ENCODE assay signal across 20 mouse cellular contexts in the genomic region with DNA sequence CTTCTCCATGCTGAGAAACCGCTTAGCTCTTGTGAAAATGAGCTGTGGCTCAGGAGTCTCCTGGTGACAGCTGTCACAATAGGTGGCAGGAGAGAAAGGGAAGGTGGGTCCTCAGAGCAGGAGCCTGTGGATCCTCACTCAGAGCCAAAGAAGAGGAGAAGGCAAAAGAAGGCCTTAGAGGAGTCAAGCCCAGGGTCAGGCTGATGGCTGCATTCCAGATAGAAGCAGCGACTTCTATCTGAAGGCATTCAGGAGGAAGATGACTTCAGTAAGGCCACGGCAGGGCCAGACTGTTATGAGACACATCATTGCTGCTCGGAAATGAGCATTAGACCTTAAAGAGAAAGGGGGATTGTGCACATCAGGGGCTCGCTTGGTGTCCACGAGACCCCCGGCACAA. TPM values are rescaled to one million over a fixed set of nuclear protein-coding genes. Genes with fewer than 3 reads are reported as not detected.
DNase-seq lines count a peak whose midpoint lies in the region; ATAC-seq and TF ChIP-seq lines count a peak whose summit lies in the region.
"Had no signal": no experiment of that assay in that cellular context is flagged by ENCODE, and none has a peak within 500 bp of the region (broad histone marks: within the 10 kb centered on the region; RNA-seq: fewer than 3 reads in every experiment).

No protein-coding gene starts in this region.

- 73% methylated on average over 7 of the region's 7 CpGs for WGBS in hindbrain, postnatal 0 days
- WGBS in hindbrain, embryonic 10.5 days = 86% methylated on average over 7 of the region's 7 CpGs
- WGBS in cerebellum, adult 2 months = 54% methylated on average over 7 of the region's 7 CpGs

- H3K4me3 ChIP-seq in hindbrain, postnatal 0 days (ENCODE audit: low read length) = no peak overlapping the region
- H3K4me3 ChIP-seq in hindbrain, embryonic 10.5 days = no peak overlapping the region
- no peak overlapping the region for H3K4me3 ChIP-seq in cerebellum, adult 2 months (replicated peaks; ENCODE audit: insufficient read depth, low read depth, low read length)
- H3K4me3 ChIP-seq: embryonic facial prominence, embryonic 13.5 days; forebrain, embryonic 12.5 days; heart, embryonic 12.5 days; hindbrain, embryonic 12.5 days; intestine, embryonic 15.5 days had no signal

- intact Hi-C loops in left cerebral cortex, postnatal 4 days (cut with DNase I) = no loop called here
- intact Hi-C loops in left cerebral cortex, postnatal 10 days (cut with DNase I) = no loop called here

- ATAC-seq in hindbrain, postnatal 0 days = no peak
- ATAC-seq in Patski = peak; percentile 35
- ATAC-seq: forebrain, postnatal 0 days; hindbrain, embryonic 16.5 days; intestine, embryonic 15.5 days had no signal

- no peak overlapping the region for H3K4me2 ChIP-seq in hindbrain, postnatal 0 days (ENCODE audit: low read depth, low read length)
- H3K4me2 ChIP-seq: embryonic facial prominence, embryonic 13.5 days; forebrain, embryonic 12.5 days; heart, embryonic 12.5 days; hindbrain, embryonic 12.5 days; intestine, embryonic 15.5 days had no signal

- CTCF ChIA-PET in Patski (lab: Charles Lee) = no interaction called here

- no peak overlapping the region for H3K27ac ChIP-seq in hindbrain, postnatal 0 days
- no peak overlapping the region for H3K27ac ChIP-seq in hindbrain, embryonic 10.5 days
- no peak overlapping the region for H3K27ac ChIP-seq in cerebellum, adult 2 months (ENCODE audit: insufficient read depth, low read length)
- H3K27ac ChIP-seq: embryonic facial prominence, embryonic 13.5 days; forebrain, embryonic 12.5 days; hindbrain, embryonic 12.5 days; intestine, embryonic 15.5 days had no signal

- H3K9ac ChIP-seq in hindbrain, postnatal 0 days (replicated peaks; ENCODE audit: low read length) = no peak overlapping the region
- H3K9ac ChIP-seq: embryonic facial prominence, embryonic 13.5 days; forebrain, embryonic 12.5 days; forebrain, postnatal 0 days; heart, embryonic 12.5 days; hindbrain, embryonic 12.5 days; intestine, embryonic 15.5 days had no signal

- POLR2A ChIA-PET in Patski (lab: Charles Lee) = no interaction called here

- no peaks in the 10 kb centered on the region for H3K9me3 ChIP-seq in hindbrain, postnatal 0 days (ENCODE audit: low read length)
- no peaks in the 10 kb centered on the region for H3K9me3 ChIP-seq in hindbrain, embryonic 10.5 days
- H3K9me3 ChIP-seq: embryonic facial prominence, embryonic 13.5 days; forebrain, embryonic 12.5 days; heart, embryonic 12.5 days; hindbrain, embryonic 12.5 days; intestine, embryonic 15.5 days had no signal

- DNase-seq in adrenal gland, adult 2 months = peak; percentile 31
- no peak for DNase-seq in adrenal gland, postnatal 4 days (ENCODE audit: low spot score in 2 of 2)
- DNase-seq in hindbrain, postnatal 0 days (ENCODE audit: low spot score) = peak; percentile 23
- DNase-seq in hindbrain, embryonic 10.5 days (ENCODE audit: low spot score) = no peak
- peak; percentile 12 for DNase-seq in left cerebral cortex, postnatal 4 days
- no peak for DNase-seq in left cerebral cortex, postnatal 10 days (ENCODE audit: extremely low spot score in 1 of 2, low spot score in 2 of 2)
- DNase-seq in Patski (ENCODE audit: low read depth, low spot score) = no peak
- no peak for DNase-seq in cerebellum, adult 2 months
- DNase-seq: cerebellum, adult 11-12 months; cerebellum, adult 9-11 months; cerebellum, postnatal 36 days; forebrain, postnatal 0 days; gastrocnemius, postnatal 14 days; heart, postnatal 36 days had no signal

- in situ Hi-C loops in Patski (cut with MboI; ENCODE audit: low pct_unique_long_range_greater_than_20kb) = no loop called here

- no peaks in the 10 kb centered on the region for H3K27me3 ChIP-seq in hindbrain, postnatal 0 days (ENCODE audit: insufficient read depth, low read length)
- H3K27me3 ChIP-seq in hindbrain, embryonic 10.5 days (ENCODE audit: insufficient read depth, poor library complexity, severe bottlenecking) = no peaks in the 10 kb centered on the region
- H3K27me3 ChIP-seq in Patski = no peaks in the 10 kb centered on the region
- H3K27me3 ChIP-seq in cerebellum, adult 2 months (ENCODE audit: control insufficient read depth, insufficient read depth, low read length) = no peaks in the 10 kb centered on the region
- H3K27me3 ChIP-seq: embryonic facial prominence, embryonic 13.5 days; forebrain, embryonic 12.5 days; heart, embryonic 12.5 days; hindbrain, embryonic 12.5 days; intestine, embryonic 15.5 days had no signal

- TF ChIP-seq CTCF in hindbrain, postnatal 0 days (IDR thresholded peaks at IDR 0.05; ENCODE audit: low read depth) = no peak
- no peak for TF ChIP-seq CTCF in Patski (IDR thresholded peaks at IDR 0.05)
- no peak for TF ChIP-seq CTCF in cerebellum, adult 2 months (IDR thresholded peaks at IDR 0.05; ENCODE audit: borderline replicate concordance, insufficient read depth, low read depth, low read length)

- no peaks in the 10 kb centered on the region for H3K4me1 ChIP-seq in hindbrain, postnatal 0 days (ENCODE audit: insufficient read depth, low read length)
- no peaks in the 10 kb centered on the region for H3K4me1 ChIP-seq in hindbrain, embryonic 10.5 days (replicated peaks)
- H3K4me1 ChIP-seq in cerebellum, adult 2 months (ENCODE audit: control insufficient read depth, insufficient read depth, low read length) = no peaks in the 10 kb centered on the region
- H3K4me1 ChIP-seq: embryonic facial prominence, embryonic 13.5 days; forebrain, embryonic 12.5 days; heart, embryonic 12.5 days; hindbrain, embryonic 12.5 days; intestine, embryonic 15.5 days had no signal

- no peak for TF ChIP-seq POLR2A in cerebellum, adult 2 months (IDR thresholded peaks at IDR 0.05; ENCODE audit: borderline replicate concordance, insufficient read depth, low read length)

- no peaks in the 10 kb centered on the region for H3K36me3 ChIP-seq in hindbrain, postnatal 0 days (ENCODE audit: insufficient read depth, low read length)
- H3K36me3 ChIP-seq in hindbrain, embryonic 10.5 days = no peaks in the 10 kb centered on the region
- H3K36me3 ChIP-seq: embryonic facial prominence, embryonic 13.5 days; forebrain, embryonic 12.5 days; heart, embryonic 12.5 days; hindbrain, embryonic 12.5 days; intestine, embryonic 15.5 days had no signal

RNA-seq across cellular contexts. Expression of a gene that starts 11.2 kb away (rescaled TPM):
- 1 to 10 TPM; 5.5 to 9.0 TPM for total RNA-seq in adrenal gland, adult 2 months (2021)
- polyA plus RNA-seq in adrenal gland, adult 2 months (2012; rRNA removed) = 1.4 and 1.6 TPM in 2 replicates
- total RNA-seq in adrenal gland, postnatal 4 days (2021) = 10 to 100 TPM in 1 of 2 experiments, 1 to 10 TPM in 1; 7.9 to 12.6 TPM
- 16.4 and 20.0 TPM in 2 replicates for total RNA-seq in hindbrain, postnatal 0 days (2014; rRNA removed)
- 7.8 and 10.5 TPM in 2 replicates for polyA plus RNA-seq in hindbrain, postnatal 0 days (2015; fragmentation: Nextera tagmentation; extraction: Ambion mirVana)
- polyA plus RNA-seq in hindbrain, embryonic 10.5 days (2016; fragmentation: Nextera tagmentation; extraction: Ambion mirVana) = 1.2 and 2.5 TPM in 2 replicates
- total RNA-seq in left cerebral cortex, postnatal 4 days (2021) = 10 to 100 TPM; 27.0 to 29.0 TPM
- total RNA-seq in left cerebral cortex, postnatal 10 days (2021) = 10 to 100 TPM; 28.9 to 29.6 TPM
- polyA plus RNA-seq in Patski (2021) = 1.7 TPM
- polyA plus RNA-seq in cerebellum, adult 2 months (2012; rRNA removed) = 16.3 and 16.8 TPM in 2 replicates

Comparison
In these comparisons a context has a peak if more than half of its experiments do, and no peak if none do; other contexts are left out.
1. DNase-seq: peak in adrenal gland, adult 2 months (single experiment), hindbrain, postnatal 0 days (single experiment) and left cerebral cortex, postnatal 4 days (single experiment); none in adrenal gland, postnatal 4 days (0 of 2), hindbrain, embryonic 10.5 days (single experiment), left cerebral cortex, postnatal 10 days (0 of 2), Patski (single experiment) and cerebellum, adult 2 months (0 of 2).